Mouse (Mus musculus) right cerebral cortex, adult 18-20 months (tissue): ENCODE measurements around the gene Pex26.
A peak's percentile ranks its signal among the peaks of the same experiment; 100 is the strongest.

Experiments
- DNase-seq: peaks from one replicate; pipeline ENCODE4 v3.0.0; 2022; ENCODE audit warnings: mixed read lengths

Gene Pex26

DNA sequence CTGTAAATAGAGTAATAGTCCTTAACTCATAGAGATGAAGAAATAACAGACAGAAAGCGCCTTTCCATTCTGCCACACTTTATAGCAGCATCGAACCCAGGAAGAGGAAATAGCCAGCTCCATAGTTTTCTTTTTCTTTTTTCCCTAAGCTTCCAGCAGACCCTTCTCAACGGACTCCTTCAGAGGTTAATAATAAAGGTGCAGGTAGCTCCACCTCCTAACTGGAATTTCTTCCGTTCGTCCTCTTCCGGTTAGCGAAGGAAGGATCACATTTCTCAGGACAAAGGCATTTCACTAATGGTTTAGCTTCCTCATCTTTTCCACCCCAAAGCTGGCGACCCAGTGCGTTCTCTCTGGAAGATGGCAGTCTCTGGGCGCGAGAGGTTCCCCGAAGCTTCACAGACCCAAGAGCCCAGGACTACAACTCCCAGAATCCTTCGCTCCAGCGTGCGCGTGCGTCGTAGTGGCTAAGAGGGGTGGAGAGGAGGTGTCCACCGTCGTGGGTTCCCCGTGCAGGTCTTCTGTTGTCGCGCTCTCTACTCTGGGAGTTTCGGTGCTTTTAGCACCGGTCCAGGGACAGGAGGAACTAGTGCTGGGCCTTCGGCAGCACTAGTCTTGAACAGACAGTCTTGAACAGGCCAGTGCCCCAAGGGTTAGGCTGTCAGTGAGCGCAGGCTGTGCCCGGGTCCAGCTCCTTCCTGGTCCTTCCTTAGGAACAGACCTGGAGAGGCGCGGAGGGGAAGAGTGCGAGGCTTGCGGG is at the start of gene Pex26:
Gene Pex26, plus strand, starts transcription at position 254 of the 760 bp plus-strand sequence.
- peak; percentile 94 for DNase-seq

GRCm38 (mm10) chr6:121134249-121134648 is 49.2 kb upstream of the Pex26 start:
- DNase-seq, result no peak

DNA sequence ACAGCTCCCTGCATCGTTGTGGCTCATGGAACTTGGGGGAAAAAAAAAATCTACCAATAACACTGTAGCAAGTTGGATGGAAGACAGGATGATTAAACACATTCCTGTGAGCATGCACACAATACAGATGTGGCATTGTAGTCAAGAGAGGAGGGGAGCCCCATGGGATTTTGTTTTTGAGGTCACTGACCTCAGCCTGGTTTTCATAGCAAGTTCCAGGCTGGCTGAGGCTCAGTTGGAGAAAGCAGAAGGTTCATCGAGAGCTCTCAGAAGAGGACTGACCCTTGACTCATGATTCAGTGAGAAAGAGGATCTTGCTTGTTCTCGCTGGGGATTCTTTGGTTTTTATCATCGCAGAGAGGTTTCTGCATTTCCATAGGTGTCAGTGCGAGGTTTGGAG is 48.6 kb upstream of the Pex26 start:
- no peak for DNase-seq

GRCm38 (mm10) chr6:121137222-121137621 is 46.2 kb upstream of the Pex26 start:
- no peak for DNase-seq

DNA sequence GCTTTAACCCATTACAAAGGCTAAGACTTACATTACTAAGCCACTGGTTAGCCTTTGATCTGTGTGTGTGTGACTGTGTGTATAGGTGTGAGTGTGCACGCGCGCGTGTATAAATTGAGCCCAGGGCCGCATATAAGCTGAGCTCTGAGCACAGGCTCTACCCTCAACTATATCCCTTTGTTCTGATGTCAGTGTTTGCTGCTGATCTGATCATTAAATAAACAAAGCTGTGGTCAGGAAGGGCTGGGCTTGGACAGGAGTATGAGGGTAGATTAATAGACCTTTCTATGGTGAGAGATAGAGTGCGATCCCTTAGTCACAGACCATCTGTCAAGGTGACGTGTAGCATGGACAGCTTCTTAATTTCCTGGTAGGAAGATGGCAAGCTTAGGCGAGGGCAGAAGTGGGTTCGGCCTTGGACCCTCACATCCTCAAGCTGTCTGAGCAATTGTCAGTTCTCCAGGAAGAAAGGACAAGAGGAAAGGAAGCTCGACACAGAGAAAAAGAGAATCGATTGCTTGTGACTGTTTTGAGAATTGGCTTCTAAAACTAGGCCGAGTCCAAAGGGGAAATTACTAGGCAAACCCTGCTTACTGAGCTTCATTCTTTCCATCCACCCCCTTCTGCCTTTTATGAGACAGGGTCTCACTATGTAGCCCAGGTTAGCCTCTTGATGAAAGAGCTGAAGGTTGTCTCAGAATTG is 45.0 kb upstream of the Pex26 start:
- DNase-seq, result no peak

- DNase-seq, result no peak
These were observed 44.2 kb upstream of the Pex26 start for GRCm38 (mm10) chr6:121139271-121139670.

- no peak for DNase-seq
These were observed 41.2 kb upstream of the Pex26 start for GRCm38 (mm10) chr6:121142298-121142697.

DNA sequence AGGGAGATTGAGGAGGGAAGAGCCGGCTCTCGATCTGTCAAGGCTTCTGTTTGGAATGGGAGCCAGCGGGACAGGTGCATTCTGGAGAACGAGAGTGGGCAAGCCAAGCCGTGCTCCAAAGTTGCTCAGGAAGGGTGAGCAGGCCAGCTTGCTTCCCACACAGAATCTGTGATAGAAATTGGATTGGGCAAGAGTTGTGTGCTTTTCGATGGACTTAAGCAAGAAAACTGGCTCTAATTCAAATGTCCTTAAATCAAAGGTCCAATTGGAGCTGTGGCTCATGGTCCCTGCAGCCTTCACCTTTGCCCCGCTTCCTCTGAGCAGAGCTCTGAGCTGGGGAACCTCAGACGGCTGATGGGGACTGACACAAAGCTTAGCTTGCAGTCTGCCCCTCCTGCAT is 40.0 kb upstream of the Pex26 start:
- DNase-seq, result no peak

DNA sequence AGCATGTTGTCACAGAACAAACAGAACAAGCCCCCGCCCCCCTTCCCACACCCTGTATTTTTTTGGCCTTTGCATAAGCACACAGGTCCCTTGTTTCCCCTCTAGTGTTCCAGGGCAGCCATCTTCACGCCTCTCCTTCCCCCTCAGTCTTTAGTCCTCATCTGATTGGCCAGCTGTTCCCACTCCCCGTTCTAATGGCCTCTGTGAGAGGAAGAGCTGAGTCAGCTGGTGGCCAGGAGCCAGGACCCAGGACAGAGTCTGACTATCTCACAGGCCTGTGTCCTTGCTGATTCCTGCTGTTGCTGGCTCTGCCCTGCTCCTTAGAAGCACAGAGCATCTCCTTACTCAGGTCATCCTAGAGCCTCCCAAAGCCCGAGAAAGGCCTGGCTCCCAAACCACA is 39.4 kb upstream of the Pex26 start:
- DNase-seq, result peak; percentile 21

GRCm38 (mm10) chr6:121145010-121145604 is 38.4 kb upstream of the Pex26 start:
- DNase-seq, result peak; percentile 20

- no peak for DNase-seq
These were observed 37.6 kb upstream of the Pex26 start for GRCm38 (mm10) chr6:121145906-121146305.

DNA sequence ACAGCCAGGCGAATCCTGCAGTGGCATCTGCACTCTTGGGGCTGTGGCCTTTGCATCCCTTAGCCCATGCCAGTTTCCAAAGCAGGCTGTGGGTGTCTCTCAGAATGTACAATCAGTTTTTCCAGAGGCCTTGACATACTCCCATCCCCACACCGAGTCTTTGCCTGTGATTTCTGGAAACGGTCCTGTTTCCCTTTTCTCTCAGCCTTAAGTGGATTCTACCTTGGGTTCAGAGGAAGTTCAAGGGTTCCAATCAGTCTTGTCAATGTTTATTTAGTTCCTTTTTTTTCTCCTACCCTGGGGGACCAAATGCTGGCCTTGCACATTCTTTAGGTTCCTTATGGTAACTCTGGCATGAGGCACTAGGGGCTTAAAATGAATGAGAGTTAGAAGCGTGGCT is 36.7 kb upstream of the Pex26 start:
- DNase-seq, result no peak

DNA sequence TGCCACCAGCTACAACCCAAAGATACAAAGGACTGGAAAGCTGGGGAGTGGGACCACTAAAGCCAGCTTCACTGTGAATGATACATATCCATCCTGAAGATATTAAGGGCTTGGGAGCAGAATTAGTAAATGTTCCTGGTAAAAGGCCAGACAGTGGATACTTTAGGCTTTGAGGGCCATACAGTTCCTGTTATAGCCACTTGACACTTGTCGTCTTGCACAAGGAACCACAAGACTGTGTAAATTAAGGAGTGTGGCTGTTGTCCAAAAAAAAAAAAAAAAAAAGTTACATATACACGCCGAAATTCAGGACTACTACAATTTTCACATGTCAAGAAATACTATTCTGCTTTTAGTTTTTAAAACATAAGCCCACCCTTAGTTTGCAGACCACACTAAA is 35.1 kb upstream of the Pex26 start:
- no peak for DNase-seq

DNA sequence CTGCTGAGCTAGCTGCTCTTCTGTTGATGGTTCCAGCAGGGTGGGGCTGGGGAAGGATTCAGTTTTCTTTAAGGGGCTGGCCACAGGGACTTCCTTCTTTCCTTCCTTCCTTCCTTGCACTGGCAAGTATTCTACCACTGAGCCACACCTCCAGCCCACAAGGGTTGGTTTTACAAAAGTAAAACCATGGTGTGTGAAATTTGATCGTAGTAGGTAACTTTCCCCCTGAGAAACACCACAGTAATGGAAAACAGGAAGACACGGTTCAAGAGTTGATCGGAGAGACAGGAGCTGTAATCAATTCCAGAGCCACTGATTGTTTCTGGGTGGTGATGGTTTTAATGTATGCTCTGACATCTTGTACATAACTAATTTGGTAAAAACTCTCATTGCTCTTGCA is 34.0 kb upstream of the Pex26 start:
- DNase-seq, result no peak

DNA sequence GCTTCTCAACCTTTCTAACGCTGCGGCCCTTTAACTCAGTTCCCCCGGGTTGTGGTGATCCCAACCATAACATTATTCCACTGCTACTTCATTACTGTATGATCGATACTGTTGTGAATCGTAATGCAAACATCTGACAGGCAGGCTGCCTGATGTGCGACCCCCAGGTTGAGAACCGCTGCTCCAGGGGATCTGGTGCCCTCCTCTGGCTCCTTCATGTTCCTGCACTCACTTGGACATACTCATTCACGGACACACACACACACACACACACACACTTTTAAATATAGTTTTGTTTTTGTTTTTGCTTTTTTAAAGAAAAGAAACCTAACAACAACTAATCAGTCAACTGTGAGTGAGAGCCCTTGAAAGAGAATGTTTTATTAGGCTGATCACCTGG is 33.3 kb upstream of the Pex26 start:
- no peak for DNase-seq

DNA sequence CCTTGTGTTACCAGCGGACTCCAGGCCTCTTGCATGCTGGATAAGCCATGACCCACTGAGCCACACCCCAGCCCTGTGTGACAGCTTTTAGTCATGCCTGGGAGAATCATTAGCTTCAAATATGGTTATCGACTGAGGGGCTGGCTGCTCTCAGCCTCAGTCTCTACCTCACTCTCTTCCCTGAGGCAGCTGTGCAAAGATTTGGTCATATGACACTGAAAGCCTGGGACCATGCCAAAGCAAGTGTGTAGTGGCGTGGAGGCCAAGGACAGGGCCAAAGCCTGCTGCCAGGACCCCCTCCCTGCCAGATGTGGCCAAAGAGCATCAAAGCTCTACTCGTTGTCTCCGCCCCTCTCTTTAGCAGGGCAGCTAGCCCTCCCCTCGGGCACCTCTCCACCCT is 31.7 kb upstream of the Pex26 start:
- DNase-seq, result no peak

GRCm38 (mm10) chr6:121153177-121153576 is 30.3 kb upstream of the Pex26 start:
- no peak for DNase-seq

- DNase-seq, result no peak
These were observed 28.8 kb upstream of the Pex26 start for GRCm38 (mm10) chr6:121154451-121155300.

DNA sequence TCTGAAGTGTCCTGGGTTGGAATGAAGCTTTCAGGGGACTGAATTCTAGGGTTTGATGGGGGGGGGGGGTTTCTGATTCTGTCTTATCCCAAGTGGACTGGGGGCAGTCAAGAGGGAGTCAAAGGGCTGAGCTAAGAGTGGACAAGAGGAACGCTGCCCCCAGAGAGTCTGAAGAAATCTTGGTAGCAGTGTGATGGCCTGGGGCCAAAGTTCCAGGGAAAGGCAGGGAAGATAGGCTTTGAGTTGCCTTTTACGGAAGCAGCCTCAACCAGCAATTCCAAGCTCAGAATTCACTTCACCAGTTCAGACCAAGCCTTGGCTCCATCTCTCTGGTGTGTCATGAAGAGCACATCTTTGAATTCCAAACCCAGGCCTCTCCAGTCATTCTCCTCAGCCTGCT is 27.4 kb upstream of the Pex26 start:
- DNase-seq, result no peak

GRCm38 (mm10) chr6:121159616-121160015 is 23.9 kb upstream of the Pex26 start:
- no peak for DNase-seq

DNA sequence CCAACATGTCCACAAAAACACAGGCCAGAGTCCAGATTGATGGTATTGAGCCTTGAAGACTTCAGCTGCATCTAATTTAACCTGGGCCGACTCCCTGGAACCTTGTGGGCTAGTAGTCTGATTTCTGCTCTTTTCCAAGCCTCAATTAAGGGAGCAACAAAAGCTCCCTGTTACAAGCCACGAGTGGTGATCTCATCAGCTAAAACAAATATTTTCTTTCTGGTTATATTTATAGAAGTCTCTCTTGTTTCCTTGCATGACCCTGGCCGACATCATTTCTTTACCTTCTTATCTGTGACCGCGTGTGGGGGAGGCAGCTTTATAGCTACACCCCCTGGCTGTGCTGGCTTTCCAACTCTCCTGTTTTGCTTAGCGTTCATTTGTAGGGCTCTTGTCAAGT is 23.3 kb upstream of the Pex26 start:
- DNase-seq, result no peak

DNA sequence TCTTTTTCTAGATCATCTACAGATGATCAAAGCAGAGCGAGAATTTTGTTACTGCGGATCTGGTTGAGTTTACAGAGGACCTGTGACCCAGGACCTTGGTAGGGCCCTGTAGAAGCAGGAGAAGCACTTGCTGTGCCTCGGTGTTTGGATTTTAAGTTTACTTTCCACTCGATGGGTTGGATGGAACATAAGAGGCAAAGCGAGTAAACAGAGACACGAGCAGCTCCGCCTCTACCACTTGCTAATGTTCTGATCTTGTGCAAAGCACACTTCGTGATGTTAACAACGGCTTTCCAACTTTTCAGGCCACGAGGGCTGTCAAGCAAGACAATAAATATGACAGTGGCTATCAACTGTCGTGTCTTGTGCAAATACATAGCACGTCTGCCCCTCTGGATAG is 20.9 kb upstream of the Pex26 start:
- no peak for DNase-seq

GRCm38 (mm10) chr6:121166098-121166552 is 17.3 kb upstream of the Pex26 start:
- no peak for DNase-seq
